Mouse (Mus musculus): ENCODE results near the gene Trim39.

The Trim39 gene

GRCm38 (mm10) chr17:36248886-36249285 is 23.2 kb downstream of the Trim39 start:
- DNase-seq: no peak

DNA sequence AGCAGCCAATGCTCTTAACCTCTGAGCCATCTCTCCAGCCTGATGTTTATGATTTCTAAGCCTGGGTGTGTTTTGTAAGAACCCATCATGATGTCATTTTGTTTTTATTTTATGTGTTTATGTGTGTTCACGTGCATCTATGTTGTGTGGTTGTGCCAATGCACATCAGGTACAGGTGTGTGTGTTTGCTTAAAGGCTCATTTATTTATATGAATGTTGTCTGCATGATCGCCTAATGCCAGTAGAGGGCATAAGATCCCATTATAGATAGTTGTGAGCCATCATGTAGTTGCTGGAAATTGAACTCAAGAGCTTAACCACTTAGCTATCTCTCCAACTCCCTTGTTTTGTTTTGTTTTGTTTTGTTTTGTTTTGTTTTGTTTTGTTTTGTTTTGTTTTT is 26.3 kb downstream of the Trim39 start:
- no peak for DNase-seq

GRCm38 (mm10) chr17:36244031-36244430 is 28.0 kb downstream of the Trim39 start:
- no peak for DNase-seq

GRCm38 (mm10) chr17:36240637-36241213 is 31.3 kb downstream of the Trim39 start:
- DNase-seq: no peak

GRCm38 (mm10) chr17:36237321-36237921 is 34.6 kb downstream of the Trim39 start:
- peak; percentile 12 to 40 for DNase-seq

GRCm38 (mm10) chr17:36235300-36235699 is 36.7 kb downstream of the Trim39 start:
- peak; percentile 54 to 66 for DNase-seq

GRCm38 (mm10) chr17:36233572-36233971 is 38.5 kb downstream of the Trim39 start:
- DNase-seq: no peak

- peak; percentile 62 to 78 for DNase-seq
Measured at GRCm38 (mm10) chr17:36231318-36231717, 40.7 kb downstream of the Trim39 start.

DNA sequence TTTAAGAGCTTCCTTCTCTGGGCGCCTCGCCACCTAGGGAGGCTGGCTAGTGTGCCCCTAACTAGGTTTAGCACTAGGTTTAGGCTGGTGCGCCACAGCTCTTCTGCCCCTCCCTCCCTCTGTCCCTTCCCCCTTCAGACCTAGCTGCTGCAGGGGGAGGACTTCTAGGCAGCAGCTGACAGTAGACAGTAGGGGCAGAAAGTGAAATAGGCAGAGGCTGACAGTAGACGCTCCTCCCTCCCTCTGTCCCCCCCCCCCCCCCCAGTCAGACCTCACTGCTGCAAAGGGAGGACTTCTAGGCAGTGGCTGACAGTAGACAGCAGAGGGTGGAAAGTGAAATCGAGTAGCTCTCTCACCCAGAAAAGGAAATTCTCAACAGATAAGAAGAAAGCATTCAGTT is 43.0 kb downstream of the Trim39 start:
- no peak for DNase-seq

DNA sequence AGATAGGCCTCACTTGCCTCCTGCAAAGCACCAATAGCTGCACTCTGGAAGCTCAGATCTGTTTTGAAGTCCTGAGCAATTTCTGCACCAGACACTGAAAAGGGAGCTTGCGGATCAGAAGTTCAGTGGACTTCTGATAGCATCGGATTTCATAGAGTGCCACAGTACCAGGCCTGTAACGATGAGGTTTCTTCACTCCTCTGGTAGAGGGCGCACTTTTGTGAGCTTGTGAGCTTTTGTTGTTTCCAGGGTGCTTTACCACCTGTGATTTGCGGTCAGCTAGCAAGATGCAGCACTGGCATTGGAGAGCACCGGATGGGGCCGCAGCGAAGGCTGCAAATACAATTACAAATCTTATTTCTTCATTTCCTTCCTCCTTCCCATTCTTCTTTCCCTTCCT is 45.1 kb downstream of the Trim39 start:
- DNase-seq: peak in 1 of 2 experiments; percentile 27

DNA sequence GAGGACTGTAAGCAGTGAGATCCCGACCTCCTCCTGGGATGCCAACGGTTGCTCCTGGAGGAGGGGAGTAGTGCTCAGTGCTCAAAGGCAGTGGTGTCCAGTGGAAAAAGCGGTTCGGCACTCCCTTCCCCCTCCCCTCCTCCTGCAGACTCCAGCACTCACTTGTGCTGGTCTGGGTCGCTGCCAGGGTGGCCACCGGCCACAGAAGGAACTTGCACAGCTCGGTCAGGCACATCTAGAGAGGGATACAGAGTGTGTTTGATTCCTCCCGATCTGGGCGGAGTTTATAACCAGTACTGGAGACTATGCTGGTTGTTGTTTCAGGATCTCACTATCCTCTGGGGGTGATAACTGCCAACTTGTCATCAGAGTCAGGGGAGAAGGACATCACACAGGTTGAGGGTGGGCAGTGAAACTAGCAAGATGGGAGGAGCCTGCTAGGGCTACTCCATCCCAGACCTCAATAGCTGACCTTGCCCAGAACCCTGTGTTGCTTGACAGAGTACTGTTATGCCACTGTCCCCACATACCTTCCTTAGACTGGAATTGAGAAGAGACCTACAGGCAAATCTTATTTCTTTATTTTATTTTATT is 46.7 kb downstream of the Trim39 start:
- DNase-seq: no peak

- no peak for DNase-seq
Measured at GRCm38 (mm10) chr17:36224451-36224850, 47.6 kb downstream of the Trim39 start.

DNA sequence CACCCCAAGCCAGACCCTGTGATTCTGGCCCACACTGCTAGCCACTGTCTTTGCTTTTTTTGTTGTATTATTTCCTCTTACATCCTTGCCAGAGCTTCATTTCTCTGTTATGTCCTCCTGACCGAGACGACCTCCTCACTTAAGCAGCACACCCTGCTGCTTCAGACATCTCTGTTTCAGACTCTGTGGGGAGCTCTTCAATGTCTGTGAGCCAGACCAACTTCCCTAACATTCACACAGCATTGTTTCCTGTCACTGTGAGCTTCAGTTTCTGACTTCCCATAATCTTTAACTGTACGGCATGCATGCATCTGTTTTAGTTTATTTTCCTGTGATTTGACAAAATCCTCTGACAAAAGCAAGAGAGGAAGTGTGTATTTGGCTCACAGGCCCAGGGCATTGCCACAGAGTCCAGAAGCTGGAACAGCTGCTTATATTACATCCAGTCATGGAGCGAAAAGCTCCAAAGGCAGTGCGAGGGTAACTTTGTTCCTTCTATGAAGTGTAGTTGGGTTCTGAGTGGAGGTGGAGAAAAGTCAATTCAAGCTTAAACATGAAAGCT is 53.4 kb downstream of the Trim39 start:
- no peak for DNase-seq

GRCm38 (mm10) chr17:36215586-36215985 is 56.5 kb downstream of the Trim39 start:
- DNase-seq: no peak

Data from kidney, postnatal 25 days (tissue).